Mouse (Mus musculus): ENCODE data around the gene Ston2.

DNA sequence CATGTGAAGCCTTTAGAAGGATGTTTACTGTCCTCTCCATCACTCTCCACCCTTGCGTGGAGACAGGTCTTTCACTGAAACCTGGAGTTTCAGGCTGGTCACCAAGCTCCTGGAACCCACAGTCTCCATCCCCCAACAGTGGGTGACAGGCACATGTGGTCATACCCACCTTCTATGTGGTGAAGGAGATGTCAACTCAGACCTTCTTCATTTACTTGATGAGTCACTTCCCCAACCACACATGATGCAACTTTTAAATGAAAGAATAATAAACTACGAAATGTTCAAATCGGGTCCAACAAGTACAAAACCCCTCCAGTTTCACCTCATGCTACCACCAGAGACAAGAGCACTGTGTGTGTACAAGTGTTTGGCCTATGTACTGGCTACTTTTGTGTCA lies 203.0 kb downstream of the Ston2 start:
- TF ChIP-seq CTCF (IDR thresholded peaks at IDR 0.05; ENCODE audit: low read depth) (no peak), EP300 (IDR thresholded peaks at IDR 0.05; ENCODE audit: low read depth) (no peak)
